Mouse (Mus musculus) heart, embryonic 13.5 days (tissue): ENCODE results near the gene 6430531B16Rik. TPM values are rescaled to one million over a fixed set of nuclear protein-coding genes. Genes with fewer than 3 reads are reported as not detected.

Source experiments
- ATAC-seq: fragments of 200-750 bp; cut with Nextera tagmentation; 2 replicates; pipeline ENCODE4 v1.8.0; 2017; ENCODE audit warnings: moderate TSS enrichment; ENCODE audit not compliant: insufficient number of reproducible peaks, low FRiP score, low TSS enrichment; ENCODE audit errors: extremely low read depth
- H3K27ac ChIP-seq: fragments of 300-500 bp; sonication (generic); replicated peaks from 2 replicates; pipeline ENCODE4 v1.5.1; 2015; ENCODE audit warnings: moderate library complexity, mild to moderate bottlenecking, inconsistent platforms
- H3K27me3 ChIP-seq: fragments of 300-500 bp; sonication (generic); replicated peaks from 2 replicates; pipeline ENCODE4 v1.6.1; 2015; ENCODE audit warnings: mild to moderate bottlenecking, inconsistent platforms
- H3K36me3 ChIP-seq: fragments of 300-500 bp; sonication (generic); 2 replicates; pipeline ENCODE4 v1.6.1; 2015; ENCODE audit warnings: mild to moderate bottlenecking, inconsistent platforms
- H3K4me1 ChIP-seq: fragments of 300-500 bp; sonication (generic); 2 replicates; pipeline ENCODE4 v1.6.1; 2015; ENCODE audit warnings: inconsistent platforms
- H3K4me2 ChIP-seq: fragments of 300-500 bp; sonication (generic); 2 replicates; pipeline ENCODE4 v1.6.1; 2015; ENCODE audit warnings: inconsistent platforms, mild to moderate bottlenecking, moderate library complexity
- H3K4me3 ChIP-seq: fragments of 300-500 bp; sonication (generic); 2 replicates; pipeline ENCODE4 v1.5.1; 2015; ENCODE audit warnings: moderate library complexity, mild to moderate bottlenecking, inconsistent platforms
- H3K9ac ChIP-seq: fragments of 300-500 bp; sonication (generic); 2 replicates; pipeline ENCODE4 v1.6.1; 2015; ENCODE audit warnings: inconsistent platforms, mild to moderate bottlenecking, moderate library complexity
- H3K9me3 ChIP-seq: fragments of 300-500 bp; sonication (generic); 2 replicates; pipeline ENCODE4 v1.6.1; 2016; ENCODE audit warnings: inconsistent platforms
- WGBS: fragments of 180-500 bp; shearing (Covaris S2); methylation state at CpG from one replicate; pipeline ENCODE4 v1.1.7; 2015; ENCODE audit warnings: mixed read lengths; 5-methylcytosine and 5-hydroxymethylcytosine counted together
- polyA plus RNA-seq: library from polyadenylated mRNA; unstranded; fragments of >200 nt; fragmentation: Nextera tagmentation; extraction: Ambion mirVana; gene quantifications from 2 replicates; pipeline ENCODE4 v1.2.1, GENCODE M21; 2015

6430531B16Rik gene
- polyA plus RNA-seq, 1 experiment from 2014 or later, result 0.28 TPM

- Histone ChIP-seq H3K4me2 (no peak overlapping the region), H3K27me3 (peaks cover 53% of the 10 kb centered on the region), H3K9ac (no peak overlapping the region), H3K4me3 (no peak overlapping the region), H3K4me1 (no peaks in the 10 kb centered on the region), H3K9me3 (no peaks in the 10 kb centered on the region), H3K36me3 (peaks cover 19% of the 10 kb centered on the region), H3K27ac (no peak overlapping the region)
- WGBS, result 64% methylated on average over 8 of the region's 8 CpGs
- no peak for ATAC-seq
Observed at GRCm38 (mm10) chr7:139990864-139991394, 12.4 kb upstream of the 6430531B16Rik start.

- no peaks in the 10 kb centered on the region for H3K4me1 ChIP-seq
- ATAC-seq, result no peak
- no peak overlapping the region for H3K4me2 ChIP-seq
- H3K9me3 ChIP-seq, result no peaks in the 10 kb centered on the region
- H3K9ac ChIP-seq, result no peak overlapping the region
- peaks cover 5% of the 10 kb centered on the region for H3K36me3 ChIP-seq
- WGBS, result 69% methylated on average over 9 of the region's 9 CpGs
- H3K27ac ChIP-seq, result no peak overlapping the region
- H3K4me3 ChIP-seq, result no peak overlapping the region
- H3K27me3 ChIP-seq, result peaks cover 79% of the 10 kb centered on the region
Observed at GRCm38 (mm10) chr7:139988272-139988671, 9.7 kb upstream of the 6430531B16Rik start.

- peaks cover 5% of the 10 kb centered on the region for H3K36me3 ChIP-seq
- no peaks in the 10 kb centered on the region for H3K9me3 ChIP-seq
- H3K9ac ChIP-seq, result no peak overlapping the region
- 91% methylated on average over 11 of the region's 11 CpGs for whole genome bisulfite sequencing
- no peaks in the 10 kb centered on the region for H3K4me1 ChIP-seq
- H3K27me3 ChIP-seq, result peaks cover 83% of the 10 kb centered on the region
- H3K4me2 ChIP-seq, result no peak overlapping the region
- H3K27ac ChIP-seq, result no peak overlapping the region
- no peak for ATAC-seq
- no peak overlapping the region for H3K4me3 ChIP-seq
Observed at GRCm38 (mm10) chr7:139984505-139984904, 6.0 kb upstream of the 6430531B16Rik start.

DNA sequence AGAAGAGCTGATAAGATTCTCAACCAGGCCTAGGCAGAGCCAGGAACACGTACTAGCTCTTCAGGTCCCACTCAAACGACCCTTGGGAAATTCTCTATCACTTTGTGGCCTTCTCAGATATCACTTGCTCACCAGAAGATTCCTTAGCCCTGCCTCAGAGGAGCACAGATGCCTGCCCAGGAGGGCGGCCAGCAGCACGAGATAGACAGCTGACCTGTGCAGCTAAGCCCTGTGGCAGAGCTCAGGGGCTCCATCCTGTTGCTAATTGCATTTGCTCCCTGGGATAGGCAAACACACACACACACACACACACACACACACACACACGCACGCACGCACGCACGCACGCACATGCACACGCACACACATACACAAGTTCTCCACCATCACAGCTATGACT lies 3.5 kb upstream of the 6430531B16Rik start:
- H3K4me2 ChIP-seq, result no peak overlapping the region
- WGBS, result 68% methylated on average over 11 of the region's 11 CpGs
- H3K36me3 ChIP-seq, result peaks cover 5% of the 10 kb centered on the region
- no peak overlapping the region for H3K4me3 ChIP-seq
- no peak overlapping the region for H3K27ac ChIP-seq
- ATAC-seq, result no peak
- peaks cover 80% of the 10 kb centered on the region for H3K27me3 ChIP-seq
- H3K9ac ChIP-seq, result no peak overlapping the region
- H3K4me1 ChIP-seq, result peaks cover 7% of the 10 kb centered on the region
- H3K9me3 ChIP-seq, result no peaks in the 10 kb centered on the region

- H3K27ac ChIP-seq, result no peak overlapping the region
- H3K4me1 ChIP-seq, result peaks cover 7% of the 10 kb centered on the region
- peaks cover 80% of the 10 kb centered on the region for H3K27me3 ChIP-seq
- no peak for ATAC-seq
- 51% methylated on average over 3 of the region's 3 CpGs for WGBS
- peaks cover 5% of the 10 kb centered on the region for H3K36me3 ChIP-seq
- H3K4me3 ChIP-seq, result no peak overlapping the region
- H3K9ac ChIP-seq, result no peak overlapping the region
- no peaks in the 10 kb centered on the region for H3K9me3 ChIP-seq
- H3K4me2 ChIP-seq, result no peak overlapping the region
Observed at GRCm38 (mm10) chr7:139980778-139981177, 2.2 kb upstream of the 6430531B16Rik start.

DNA sequence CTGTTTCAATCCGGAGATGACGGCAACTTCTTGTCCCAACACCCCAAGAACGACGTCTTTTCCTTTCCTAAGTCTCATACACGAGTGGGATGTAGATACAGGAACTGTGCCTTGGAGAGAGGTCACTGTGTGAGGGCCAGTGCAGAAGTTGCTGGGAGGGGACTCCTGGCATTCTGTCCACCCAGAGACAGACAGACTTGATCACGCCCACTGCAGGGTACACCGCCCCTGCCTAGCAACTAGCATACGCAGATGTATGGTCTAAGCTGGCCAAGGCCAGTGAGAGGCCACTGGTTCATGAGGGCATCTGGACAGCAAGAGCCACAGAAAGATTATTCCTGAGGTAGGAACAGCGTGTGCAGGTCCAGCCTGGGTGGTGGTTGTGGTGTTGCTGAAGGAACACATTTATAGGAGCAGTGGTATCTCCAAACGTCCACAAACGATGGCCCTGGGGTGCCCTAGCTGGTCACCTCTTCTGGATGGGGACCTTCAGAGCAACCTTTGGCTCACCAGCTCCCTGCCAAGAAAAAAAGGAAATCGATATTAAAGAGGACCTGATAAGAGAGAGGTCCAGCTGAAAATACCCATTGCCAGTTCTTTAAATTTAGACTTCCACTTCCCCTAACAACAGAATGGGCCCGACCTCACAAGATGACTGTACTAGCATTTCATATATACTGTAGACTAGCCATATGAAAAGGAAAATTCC lies 610 bp upstream of the 6430531B16Rik start:
- Histone ChIP-seq H3K27me3 (peaks cover 68% of the 10 kb centered on the region), H3K4me1 (peaks cover 7% of the 10 kb centered on the region), H3K36me3 (no peaks in the 10 kb centered on the region), H3K4me2 (peak overlapping the region; percentile 94), H3K27ac (no peak overlapping the region), H3K9ac (peak overlapping the region; percentile 78), H3K4me3 (peak overlapping the region; percentile 66), H3K9me3 (no peaks in the 10 kb centered on the region)
- no peak for ATAC-seq
- 36% methylated on average over 13 of the region's 13 CpGs for WGBS

GRCm38 (mm10) chr7:139975471-139975870 lies 3.1 kb downstream of the 6430531B16Rik start:
- no peak overlapping the region for H3K9ac ChIP-seq
- ATAC-seq, result no peak
- H3K4me1 ChIP-seq, result peaks cover 7% of the 10 kb centered on the region
- H3K4me3 ChIP-seq, result no peak overlapping the region
- H3K27ac ChIP-seq, result no peak overlapping the region
- no peaks in the 10 kb centered on the region for H3K36me3 ChIP-seq
- H3K27me3 ChIP-seq, result peaks cover 79% of the 10 kb centered on the region
- H3K4me2 ChIP-seq, result no peak overlapping the region
- WGBS, result 49% methylated on average over 5 of the region's 5 CpGs
- no peaks in the 10 kb centered on the region for H3K9me3 ChIP-seq

DNA sequence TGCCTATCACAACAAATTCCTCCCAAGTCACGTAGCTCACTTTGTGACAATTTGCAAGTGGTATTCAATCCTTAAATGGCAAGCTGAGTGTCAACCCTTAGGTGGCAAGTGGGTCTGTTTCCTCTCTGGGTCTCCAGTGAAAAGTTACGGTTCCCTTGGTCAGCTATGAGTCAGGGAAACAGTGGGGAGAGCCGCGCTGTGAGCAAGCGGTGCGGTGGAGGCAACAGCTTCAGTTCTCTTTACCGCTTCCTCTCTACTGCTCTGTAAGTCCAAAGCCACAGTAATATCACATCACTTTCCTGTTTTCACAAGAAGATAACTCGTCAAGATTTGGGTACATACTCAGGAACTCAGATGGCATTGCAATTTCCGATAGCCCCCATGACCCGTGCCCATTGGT lies 4.2 kb downstream of the 6430531B16Rik start:
- no peak for ATAC-seq
- Histone ChIP-seq H3K4me2 (no peak overlapping the region), H3K4me1 (peaks cover 5% of the 10 kb centered on the region), H3K9me3 (no peaks in the 10 kb centered on the region), H3K27ac (no peak overlapping the region), H3K27me3 (peaks cover 76% of the 10 kb centered on the region), H3K36me3 (no peaks in the 10 kb centered on the region), H3K4me3 (no peak overlapping the region), H3K9ac (no peak overlapping the region)
- 74% methylated on average over 10 of the region's 10 CpGs for WGBS

DNA sequence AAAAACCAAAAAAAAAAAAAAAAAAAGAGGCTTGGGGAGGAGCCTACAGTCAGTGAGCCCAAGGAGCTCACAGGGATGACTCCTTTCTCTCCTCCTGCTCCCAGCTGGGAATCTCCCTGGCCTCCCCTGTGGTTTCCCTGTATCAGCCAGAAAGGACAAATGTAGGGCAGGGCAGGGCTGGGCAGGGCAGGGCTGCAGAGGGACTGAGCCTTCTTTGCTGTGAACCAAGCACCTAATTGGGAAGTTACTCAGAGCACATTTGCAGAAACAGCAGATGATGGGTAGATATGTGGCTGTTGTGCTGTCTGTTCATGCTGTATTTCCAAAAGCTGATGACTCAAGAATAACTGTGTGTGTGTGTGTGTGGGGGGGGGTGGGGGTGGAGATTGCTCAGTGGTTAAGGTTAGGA lies 5.6 kb downstream of the 6430531B16Rik start:
- Histone ChIP-seq H3K27ac (no peak overlapping the region), H3K4me2 (no peak overlapping the region), H3K36me3 (no peaks in the 10 kb centered on the region), H3K4me1 (no peaks in the 10 kb centered on the region), H3K9ac (no peak overlapping the region), H3K27me3 (peaks cover 79% of the 10 kb centered on the region), H3K9me3 (no peaks in the 10 kb centered on the region), H3K4me3 (no peak overlapping the region)
- no peak for ATAC-seq

- peaks cover 76% of the 10 kb centered on the region for H3K27me3 ChIP-seq
Observed at GRCm38 (mm10) chr7:139971436-139971835, 7.1 kb downstream of the 6430531B16Rik start.

GRCm38 (mm10) chr7:139970979-139971378 lies 7.6 kb downstream of the 6430531B16Rik start:
- H3K9ac ChIP-seq, result no peak overlapping the region

More at GRCm38 (mm10) chr7:139971436-139971835, 7.1 kb downstream of the 6430531B16Rik start:
- Histone ChIP-seq H3K27ac (no peak overlapping the region), H3K4me2 (no peak overlapping the region), H3K4me3 (no peak overlapping the region), H3K9me3 (no peaks in the 10 kb centered on the region), H3K4me1 (no peaks in the 10 kb centered on the region), H3K36me3 (no peaks in the 10 kb centered on the region), H3K9ac (no peak overlapping the region)
- ATAC-seq, result no peak
- WGBS, result 48% methylated on average over 6 of the region's 6 CpGs

More at GRCm38 (mm10) chr7:139970979-139971378, 7.6 kb downstream of the 6430531B16Rik start:
- H3K4me1 ChIP-seq, result no peaks in the 10 kb centered on the region
- no peak overlapping the region for H3K4me2 ChIP-seq
- H3K36me3 ChIP-seq, result no peaks in the 10 kb centered on the region
- H3K9me3 ChIP-seq, result no peaks in the 10 kb centered on the region
- ATAC-seq, result no peak
- 72% methylated on average over 5 of the region's 5 CpGs for WGBS
- no peak overlapping the region for H3K27ac ChIP-seq
- peaks cover 76% of the 10 kb centered on the region for H3K27me3 ChIP-seq
- no peak overlapping the region for H3K4me3 ChIP-seq
